Comparison of ENCODE assay signal across 10 mouse cellular contexts in the genomic region with DNA sequence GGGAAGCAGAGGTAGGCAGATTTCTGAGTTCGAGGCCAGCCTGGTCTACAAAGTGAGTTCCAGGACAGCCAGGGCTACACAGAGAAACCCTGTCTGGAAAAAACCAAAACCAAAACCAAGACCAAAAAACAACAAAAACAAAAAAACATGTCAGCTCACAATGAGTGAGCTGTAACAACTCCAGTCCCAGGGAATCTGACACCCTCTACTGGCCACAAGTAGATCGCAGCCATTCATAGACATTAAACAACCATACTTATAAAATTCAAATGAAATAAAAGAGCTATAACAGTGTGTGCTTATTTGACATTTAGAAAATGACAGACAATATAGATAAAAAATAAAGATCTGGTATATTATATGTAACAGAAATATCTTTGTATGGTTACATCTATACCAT. TPM values are rescaled to one million over a fixed set of nuclear protein-coding genes. Genes with fewer than 3 reads are reported as not detected.
DNase-seq lines count a peak whose midpoint lies in the region; ATAC-seq and TF ChIP-seq lines count a peak whose summit lies in the region.
"Had no signal": no experiment of that assay in that cellular context is flagged by ENCODE, and none has a peak within 500 bp of the region (broad histone marks: within the 10 kb centered on the region; RNA-seq: fewer than 3 reads in every experiment).

No protein-coding gene starts in this region.

- TF ChIP-seq POLR2A in heart, adult 2 months (IDR thresholded peaks at IDR 0.05; ENCODE audit: insufficient read depth, low read depth, low read length) = no peak

- DNase-seq in heart, adult 2 months = no peak
- no peak for DNase-seq in heart, adult 9 months (ENCODE audit: low spot score in 2 of 2)
- peak; percentile 11 for DNase-seq in urinary bladder, postnatal 25 days (ENCODE audit: low spot score)
- DNase-seq in urinary bladder, postnatal 4 days (ENCODE audit: low spot score in 2 of 2) = no peak
- DNase-seq in embryo, embryonic 10.5 days (ENCODE audit: low spot score) = peak; percentile 55
- DNase-seq in ovary, postnatal 10 days (ENCODE audit: low spot score) = no peak

- 83% methylated on average over 2 of the region's 2 CpGs for WGBS in heart, adult 2 months

- no peaks in the 10 kb centered on the region for H3K79me2 ChIP-seq in heart, adult 2 months (replicated peaks; ENCODE audit: control insufficient read depth, insufficient read depth, low read length)

- no peaks in the 10 kb centered on the region for H3K27me3 ChIP-seq in heart, adult 2 months (ENCODE audit: control insufficient read depth, insufficient read depth, low read length)
- H3K27me3 ChIP-seq: megakaryocyte, embryonic 14.5 days had no signal

- H3K9ac ChIP-seq in heart, adult 2 months (ENCODE audit: low read depth, low read length) = no peak overlapping the region

- no peak for TF ChIP-seq EP300 in heart, adult 2 months (IDR thresholded peaks at IDR 0.05; ENCODE audit: insufficient read depth, low read depth, low read length)

- ATAC-seq in megakaryocyte progenitor cell, adult 5-6 weeks (replicated peaks; ENCODE audit: poor library complexity) = peak; percentile 91
- ATAC-seq in frontal cortex, adult (ENCODE audit: low TSS enrichment) = no peak

- no peak overlapping the region for H3K27ac ChIP-seq in heart, adult 2 months

- peak; percentile 75 for TF ChIP-seq CTCF in heart, adult 2 months (IDR thresholded peaks at IDR 0.05)

- H3K4me3 ChIP-seq in heart, adult 2 months = no peak overlapping the region
- H3K4me3 ChIP-seq: megakaryocyte, embryonic 14.5 days had no signal

- H3K4me1 ChIP-seq in heart, adult 2 months (ENCODE audit: control insufficient read depth, insufficient read depth, low read length) = no peaks in the 10 kb centered on the region

- H3K36me3 ChIP-seq in heart, adult 2 months (ENCODE audit: control insufficient read depth, insufficient read depth, low read length) = peaks cover 5% of the 10 kb centered on the region

- intact Hi-C loops in heart, adult 2 months (cut with DNase I) = no loop called here

RNA-seq across cellular contexts. Expression of gene Nemf, which starts 23.4 kb away (rescaled TPM):
- 10 to 100 TPM; 21.9 to 22.7 TPM for total RNA-seq in heart, adult 2 months (2021)
- 3.8 and 10.5 TPM in 2 replicates for polyA plus RNA-seq in heart, adult 2 months (2012; rRNA removed)
- total RNA-seq in megakaryocyte progenitor cell, adult 5-6 weeks (2015) = 62.7 and 76.9 TPM in 2 replicates
- total RNA-seq in megakaryocyte progenitor cell, adult 5-6 weeks (2017) = 80.0 and 130 TPM in 2 replicates

RNA-seq across cellular contexts. Expression of gene Klhdc2, which starts 37.1 kb away (rescaled TPM):
- 100 to 1,000 TPM in 1 of 2 experiments, 10 to 100 TPM in 1; 93.1 to 114 TPM for total RNA-seq in heart, adult 2 months (2021)
- 46.7 and 81.4 TPM in 2 replicates for polyA plus RNA-seq in heart, adult 2 months (2012; rRNA removed)
- 61.9 and 66.9 TPM in 2 replicates for total RNA-seq in megakaryocyte progenitor cell, adult 5-6 weeks (2015)
- 55.0 and 64.9 TPM in 2 replicates for total RNA-seq in megakaryocyte progenitor cell, adult 5-6 weeks (2017)

RNA-seq across cellular contexts. Expression of gene Arf6, which starts 38.4 kb away (rescaled TPM):
- 10 to 100 TPM; 35.0 to 38.7 TPM for total RNA-seq in heart, adult 2 months (2021)
- 30.3 and 32.9 TPM in 2 replicates for polyA plus RNA-seq in heart, adult 2 months (2012; rRNA removed)
- 89.6 and 90.6 TPM in 2 replicates for total RNA-seq in megakaryocyte progenitor cell, adult 5-6 weeks (2015)
- 145 and 148 TPM in 2 replicates for total RNA-seq in megakaryocyte progenitor cell, adult 5-6 weeks (2017)

RNA-seq across cellular contexts. Expression of gene Gm9887, which starts 38.7 kb away (rescaled TPM):
- under 1 TPM; 0.39 to 0.84 TPM for total RNA-seq in heart, adult 2 months (2021)
- 0.80 TPM in 1 of 2 replicates, not detected in the other for polyA plus RNA-seq in heart, adult 2 months (2012; rRNA removed)
- not detected in 2 replicates for total RNA-seq in megakaryocyte progenitor cell, adult 5-6 weeks (2015)
- total RNA-seq in megakaryocyte progenitor cell, adult 5-6 weeks (2017) = 1.5 TPM in 1 of 2 replicates, not detected in the other
- total RNA-seq: heart, postnatal 36 days had no signal

Comparison
In these comparisons a context has a peak if more than half of its experiments do, and no peak if none do; other contexts are left out.
1. DNase-seq: peak in urinary bladder, postnatal 25 days (single experiment) and embryo, embryonic 10.5 days (single experiment); none in heart, adult 2 months (0 of 2), heart, adult 9 months (0 of 2), urinary bladder, postnatal 4 days (0 of 2) and ovary, postnatal 10 days (single experiment).